Mouse (Mus musculus): ENCODE measurements around the gene Mcee.

Gene Mcee

GRCm38 (mm10) chr7:64439595-64440518 is 47.5 kb downstream of the Mcee start:
- DNase-seq (ENCODE audit: low spot score in 2 of 2) = no peak

DNA sequence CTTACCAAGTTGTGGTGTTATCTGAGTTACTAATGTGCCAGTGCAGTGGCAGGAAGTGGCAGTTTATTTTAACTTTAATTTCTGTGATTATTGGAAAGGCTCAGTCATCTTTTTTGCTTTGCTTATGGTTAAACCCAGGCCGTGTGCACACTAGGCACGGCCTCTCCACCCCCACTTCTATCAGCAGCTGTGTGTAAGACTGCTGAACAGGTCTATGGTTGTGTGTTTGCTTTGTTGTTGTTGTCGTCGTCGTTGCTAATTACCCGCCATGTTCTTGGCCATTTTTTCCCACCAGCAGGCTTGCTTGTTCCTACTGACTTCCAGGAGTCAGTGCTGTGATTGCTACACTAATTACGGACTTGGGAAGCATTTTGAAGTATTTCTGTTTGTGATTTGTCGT is 48.1 kb downstream of the Mcee start:
- no peak for DNase-seq (ENCODE audit: low spot score in 2 of 2)

GRCm38 (mm10) chr7:64450631-64451030 is 58.2 kb downstream of the Mcee start:
- no peak for DNase-seq (ENCODE audit: low spot score in 2 of 2)

DNA sequence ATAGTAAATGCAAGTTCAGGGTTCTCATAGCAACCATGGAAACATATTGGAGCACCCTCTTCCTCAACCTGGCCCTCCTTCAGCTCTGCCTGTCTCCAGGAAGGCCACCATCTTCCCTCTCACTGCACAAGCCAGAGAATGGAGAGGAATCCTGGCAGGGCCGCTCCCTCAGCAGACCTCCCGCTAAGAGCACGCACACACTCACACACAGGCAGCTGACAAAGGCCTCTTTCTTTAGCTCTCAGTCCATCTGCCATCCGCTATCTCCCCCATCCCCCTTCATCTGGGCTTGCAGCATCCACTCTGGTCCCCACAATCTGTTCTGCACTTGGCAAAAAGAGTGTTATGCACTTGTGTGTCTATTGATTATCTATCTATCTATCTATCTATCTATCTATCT is 59.0 kb downstream of the Mcee start:
- no peak for DNase-seq (ENCODE audit: low spot score in 2 of 2)

DNA sequence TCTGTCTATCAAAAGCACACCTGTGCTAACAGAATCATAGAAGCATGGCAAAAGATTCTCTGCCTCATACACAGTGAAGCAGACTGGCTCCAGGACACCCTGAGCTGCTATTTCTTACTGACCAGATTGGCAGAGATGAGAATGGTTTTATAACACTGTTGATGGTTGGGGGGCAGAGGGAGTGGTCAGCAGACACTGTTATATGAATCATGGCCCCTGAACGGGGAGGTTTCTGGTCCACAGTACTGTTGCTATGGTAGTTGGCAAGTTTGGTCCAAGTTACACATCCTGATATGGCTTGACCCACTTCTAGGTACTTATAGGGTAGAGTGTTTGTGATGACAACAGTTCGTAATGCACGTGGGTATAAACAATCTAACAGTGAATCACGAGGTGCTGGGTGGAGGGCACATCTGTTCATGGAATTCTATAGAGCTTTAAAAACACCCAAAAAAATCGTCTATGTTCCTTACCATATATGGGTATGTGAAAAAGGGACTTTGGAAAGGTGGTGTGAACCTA is 59.5 kb downstream of the Mcee start:
- DNase-seq (ENCODE audit: low spot score in 2 of 2) = no peak

GRCm38 (mm10) chr7:64452471-64453222 is 60.2 kb downstream of the Mcee start:
- DNase-seq (ENCODE audit: low spot score in 2 of 2) = no peak

GRCm38 (mm10) chr7:64456176-64456575 is 63.8 kb downstream of the Mcee start:
- no peak for DNase-seq (ENCODE audit: low spot score in 2 of 2)

- no peak for DNase-seq (ENCODE audit: low spot score in 2 of 2)
Observed at GRCm38 (mm10) chr7:64456676-64457075, 64.3 kb downstream of the Mcee start.

DNA sequence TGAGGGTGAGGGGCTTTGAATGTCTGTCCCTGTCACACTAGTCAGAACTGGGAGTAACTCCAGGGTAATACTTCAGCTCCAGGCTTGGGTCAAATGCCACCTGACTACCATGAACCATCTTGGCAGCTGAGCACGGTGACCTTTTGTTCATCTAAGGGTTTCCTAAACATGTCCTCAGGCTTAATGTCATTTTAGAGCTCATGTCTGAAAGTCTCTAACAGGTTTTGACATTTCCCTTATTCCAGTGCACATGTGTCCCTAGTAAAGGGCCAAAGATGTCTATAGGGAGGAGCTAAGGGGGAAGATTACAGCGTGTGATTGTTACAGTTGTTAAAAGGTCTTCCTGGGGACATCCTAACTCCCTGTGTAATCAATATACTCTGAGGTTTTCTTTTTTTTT is 65.4 kb downstream of the Mcee start:
- no peak for DNase-seq (ENCODE audit: low spot score in 2 of 2)
